Mouse (Mus musculus) cerebellum, adult 2 months (tissue): ENCODE results near the gene Fstl5.

ENCODE experiments used
- CTCF ChIP-seq: fragments of 200-500 bp; IDR thresholded peaks from 2 replicates; pipeline ENCODE4 v1.5.1; 2011; ENCODE audit warnings: low read depth, mild to moderate bottlenecking, control low read depth, low read length, moderate library complexity, borderline replicate concordance; ENCODE audit not compliant: insufficient read depth
- POLR2A ChIP-seq: fragments of 200-500 bp; IDR thresholded peaks from 2 replicates; pipeline ENCODE4 v1.6.1; 2011; ENCODE audit warnings: low read length, control low read depth, borderline replicate concordance; ENCODE audit not compliant: insufficient read depth

GRCm38 (mm10) chr3:76301026-76301773, 227.1 kb downstream of the Fstl5 start:
- TF ChIP-seq POLR2A (no peak), CTCF (no peak)
